Mouse (Mus musculus) mouse embryonic stem cell (cell line): Measurements from ENCODE around the gene Gxylt2.

Experiments used
- in situ Hi-C, 2 experiments: fragments of 300-500 bp; cut with MboI; formaldehyde crosslinking; loops; 1 replicate in 1 of 2; 3 replicates in 1 of 2; pipeline ENCODE4 v1.14.3; 2019 to 2020; ENCODE audit warnings: low sequenced_read_pairs in 2 of 2, low pct_unique_long_range_greater_than_20kb in 1 of 2, mixed read lengths in 1 of 2; ENCODE audit not compliant: unreplicated experiment in 1 of 2

Gxylt2 gene

DNA sequence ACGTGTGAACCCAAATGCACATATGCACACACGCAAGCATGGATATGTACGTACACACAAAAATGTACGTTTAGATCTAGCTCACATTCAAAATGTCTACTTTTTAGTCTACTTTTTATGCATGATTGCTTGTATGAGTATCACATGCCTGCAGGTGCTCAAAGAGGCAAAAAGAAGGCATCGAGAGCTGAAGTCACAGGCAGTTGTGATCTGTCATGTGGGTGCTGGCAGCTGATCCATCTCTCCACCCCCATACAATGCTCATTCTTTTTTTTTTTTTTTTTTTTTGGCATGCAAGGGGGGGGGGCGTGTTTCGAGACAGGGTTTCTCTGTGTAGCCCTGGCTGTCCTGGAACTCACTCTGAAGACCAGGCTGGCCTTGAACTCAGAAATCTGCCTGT, 124.0 kb downstream of the Gxylt2 start:
- in situ Hi-C loops, result no loop called here

- in situ Hi-C loops, result no loop called here
Observed at GRCm38 (mm10) chr6:100829770-100830169, 125.2 kb downstream of the Gxylt2 start.

DNA sequence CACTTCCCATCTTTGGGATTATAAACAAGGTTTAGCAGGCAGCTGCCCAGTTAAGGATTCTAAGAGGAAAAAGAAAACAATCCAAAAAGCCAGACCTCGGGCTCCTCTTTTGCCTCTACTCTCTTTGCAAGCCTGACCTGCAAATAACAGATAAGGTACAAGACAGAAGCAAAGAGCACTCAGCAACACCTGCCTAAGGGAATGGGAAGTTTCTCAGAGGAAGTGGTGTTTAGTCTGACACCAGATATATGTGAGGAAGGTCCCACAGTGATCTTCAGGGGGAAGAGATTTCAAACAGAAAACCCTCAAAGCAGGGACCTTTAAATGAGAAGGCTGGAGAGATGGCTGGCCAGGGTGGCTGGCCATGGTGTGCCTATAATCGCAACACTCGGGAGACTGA, 126.7 kb downstream of the Gxylt2 start:
- in situ Hi-C loops, result no loop called here

GRCm38 (mm10) chr6:100831751-100832150, 127.2 kb downstream of the Gxylt2 start:
- in situ Hi-C loops, result no loop called here

DNA sequence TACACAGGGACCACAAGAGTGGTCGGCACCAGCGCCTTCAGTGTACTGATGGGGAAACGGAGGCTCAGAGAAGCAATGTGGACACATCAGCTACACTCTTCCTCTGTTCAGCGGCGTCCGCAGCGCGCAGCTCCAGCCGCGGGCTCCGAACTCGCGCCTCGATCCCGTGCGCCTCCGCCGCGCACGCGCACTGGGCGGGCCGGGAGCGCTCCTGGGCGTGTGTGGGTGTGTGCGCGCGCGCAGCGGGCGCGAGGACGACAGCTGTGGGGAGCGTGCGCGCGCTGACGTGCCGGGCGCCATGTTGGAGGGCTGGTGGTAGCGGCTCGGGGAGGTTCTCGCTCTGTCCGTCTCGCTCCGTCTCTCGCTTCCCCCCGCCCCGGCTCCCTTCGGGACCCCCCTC, 128.8 kb downstream of the Gxylt2 start, which contains the start of gene Ppp4r2:
Ppp4r2 (plus strand) TSS at position 268 of the 400 bp plus-strand sequence.
- in situ Hi-C loops, result no loop called here

GRCm38 (mm10) chr6:100833811-100834481, 129.4 kb downstream of the Gxylt2 start:
- in situ Hi-C loops, result no loop called here

- in situ Hi-C loops, result no loop called here
Observed at GRCm38 (mm10) chr6:100834489-100835160, 130.1 kb downstream of the Gxylt2 start.

DNA sequence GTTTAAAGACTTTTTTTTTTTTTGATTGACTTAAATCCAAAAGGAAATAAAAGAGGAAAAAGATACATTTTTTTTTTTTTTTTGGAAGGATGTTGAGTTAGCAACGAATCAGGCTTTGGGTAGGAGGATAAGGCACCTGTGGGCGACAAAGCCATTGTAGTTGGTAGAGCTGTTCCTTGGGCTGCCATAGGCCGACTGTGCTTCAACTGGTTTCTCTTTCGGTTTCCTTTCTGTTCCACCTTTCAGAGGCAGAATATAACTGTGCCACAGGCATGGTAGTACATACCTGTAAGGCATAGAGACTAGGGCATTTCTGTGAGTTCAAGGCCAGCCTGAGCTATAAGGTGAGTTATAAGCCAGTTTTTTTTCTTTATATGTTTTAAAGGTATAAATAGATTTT, 140.5 kb downstream of the Gxylt2 start:
- in situ Hi-C loops, result no loop called here

- in situ Hi-C loops, result no loop called here
Observed at GRCm38 (mm10) chr6:100847264-100847663, 142.7 kb downstream of the Gxylt2 start.

- in situ Hi-C loops, result no loop called here
Observed at GRCm38 (mm10) chr6:100848682-100849375, 144.3 kb downstream of the Gxylt2 start.

DNA sequence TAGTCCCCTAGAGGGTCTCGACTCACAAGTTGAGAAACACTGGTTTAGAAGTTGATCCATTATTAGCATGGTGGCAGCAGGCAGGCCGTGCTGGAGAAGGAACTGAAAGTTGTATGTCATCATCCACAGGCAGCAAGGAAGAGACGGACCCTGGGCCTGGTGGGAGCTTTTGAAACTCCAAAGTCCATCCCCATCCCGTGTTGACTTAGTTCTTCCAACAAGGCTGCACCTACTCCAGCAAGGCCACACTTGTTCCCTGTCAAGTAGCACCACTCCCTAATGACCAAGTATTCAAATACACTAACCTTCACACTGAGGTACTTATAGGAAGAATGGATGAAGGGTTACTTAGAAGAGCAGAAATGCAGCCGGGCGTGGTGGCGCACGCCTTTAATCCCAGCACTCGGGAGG, 146.1 kb downstream of the Gxylt2 start:
- in situ Hi-C loops, result loop anchor here (25.0 kb wide), 1 partner anchor 188 kb away; the partner anchor contains the start of gene Shq1 (in 2 of the 2)

DNA sequence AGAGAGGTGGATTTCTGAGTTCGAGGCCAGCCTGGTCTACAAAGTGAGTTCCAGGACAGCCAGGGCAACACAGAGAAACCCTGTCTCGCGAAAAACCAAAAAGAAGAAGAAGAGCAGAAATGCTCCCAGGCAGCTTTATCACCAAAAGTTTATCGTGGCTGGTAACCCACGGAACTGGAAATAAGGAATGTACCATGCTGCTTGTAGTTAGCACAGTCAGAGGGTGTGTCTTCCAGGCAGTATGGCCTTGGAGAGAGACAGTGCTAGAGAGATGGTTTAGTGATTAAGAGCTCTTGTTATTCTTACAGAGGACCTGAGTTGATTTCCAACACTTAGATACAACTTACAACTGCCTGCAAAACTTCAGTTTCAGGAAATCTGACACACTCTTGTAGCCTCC, 146.5 kb downstream of the Gxylt2 start:
- in situ Hi-C loops, result loop anchor here (25.0 kb wide), 1 partner anchor 189 kb away; the partner anchor contains the start of gene Shq1 (in 2 of the 2)
